Comparison of ENCODE assay signal across 25 mouse cellular contexts in the genomic region with DNA sequence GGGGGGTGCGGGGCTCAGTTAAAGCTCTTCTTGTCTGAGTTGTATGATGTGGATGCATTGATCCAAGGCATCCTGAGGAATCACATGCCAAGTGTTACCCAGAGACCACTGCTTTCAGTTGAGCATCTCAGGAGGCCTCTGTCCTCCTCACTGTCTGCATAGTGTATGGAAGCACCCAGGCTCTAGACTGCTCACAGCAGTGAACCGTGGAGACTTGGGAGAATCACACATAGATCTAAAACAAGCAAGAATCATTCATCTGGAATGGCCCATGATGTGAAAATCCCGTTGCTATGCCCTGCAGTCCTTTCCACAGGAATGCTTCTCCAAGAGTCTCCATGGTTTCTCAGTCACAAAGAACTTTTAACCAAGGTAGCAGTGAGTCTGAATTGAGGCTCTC.
"Had no signal": no experiment of that assay in that cellular context is flagged by ENCODE, and none has a peak within 500 bp of the region (broad histone marks: within the 10 kb centered on the region; RNA-seq: fewer than 3 reads in every experiment).

No protein-coding gene starts in this region.

- H3K27ac ChIP-seq: gastrocnemius, adult 2 months; heart, embryonic 10.5 days; hindbrain, embryonic 10.5 days; hindbrain, embryonic 12.5 days; hindbrain, embryonic 15.5 days; intestine, embryonic 15.5 days; layer of hippocampus, adult 2 months; left cerebral cortex, adult 2 months; limb, embryonic 10.5 days; limb, embryonic 12.5 days had no signal

- ATAC-seq: inflammation-experienced regulatory T-cells, adult 6 months; intestine, embryonic 15.5 days; intestine, postnatal 0 days had no signal

- H3K36me3 ChIP-seq: heart, embryonic 10.5 days; heart, embryonic 12.5 days; hindbrain, embryonic 10.5 days; hindbrain, embryonic 12.5 days; hindbrain, embryonic 15.5 days; intestine, embryonic 15.5 days; limb, embryonic 10.5 days; limb, embryonic 12.5 days had no signal

- DNase-seq: gastrocnemius, adult 2 months; gastrocnemius, postnatal 10 days; gastrocnemius, postnatal 25 days; heart, adult 18-20 months; heart, postnatal 10 days; heart, postnatal 4 days; kidney, adult 18-20 months; kidney, adult 8-10 months; kidney, postnatal 10 days; kidney, postnatal 25 days; kidney, postnatal 4 days; liver had no signal

- H3K4me2 ChIP-seq: heart, embryonic 12.5 days; hindbrain, embryonic 12.5 days; hindbrain, embryonic 15.5 days; intestine, embryonic 15.5 days; limb, embryonic 12.5 days; liver, embryonic 11.5 days had no signal

- H3K27me3 ChIP-seq: heart, embryonic 12.5 days; hindbrain, embryonic 12.5 days; hindbrain, embryonic 15.5 days; intestine, embryonic 15.5 days had no signal

- H3K4me3 ChIP-seq: gastrocnemius, adult 2 months; heart, embryonic 10.5 days; heart, embryonic 12.5 days; hindbrain, embryonic 10.5 days; hindbrain, embryonic 12.5 days; hindbrain, embryonic 15.5 days; intestine, embryonic 15.5 days; layer of hippocampus, adult 2 months; left cerebral cortex, adult 2 months; limb, embryonic 10.5 days; limb, embryonic 12.5 days had no signal

- H3K9ac ChIP-seq: heart, embryonic 12.5 days; hindbrain, embryonic 12.5 days; hindbrain, embryonic 15.5 days; intestine, embryonic 15.5 days; limb, embryonic 12.5 days had no signal

- H3K9me3 ChIP-seq: heart, embryonic 10.5 days; heart, embryonic 12.5 days; hindbrain, embryonic 10.5 days; hindbrain, embryonic 12.5 days; hindbrain, embryonic 15.5 days; intestine, embryonic 15.5 days; limb, embryonic 10.5 days; limb, embryonic 12.5 days had no signal

- H3K4me1 ChIP-seq: heart, embryonic 10.5 days; heart, embryonic 12.5 days; hindbrain, embryonic 15.5 days; intestine, embryonic 15.5 days; limb, embryonic 12.5 days had no signal
